Mouse (Mus musculus): ENCODE measurements around the gene Olfr385. TPM values are rescaled to one million over a fixed set of nuclear protein-coding genes. Genes with fewer than 3 reads are reported as not detected.

The Olfr385 gene
- polyA plus RNA-seq (2017; shearing (Covaris generic)): not detected

GRCm38 (mm10) chr11:73592908-73593307 is at the start of gene Olfr385:
TSS of gene Olfr385 (minus strand) at chr11:73593008.

GRCm38 (mm10) chr11:73598294-73598693 is 5.5 kb upstream of the Olfr385 start, which contains the start of gene Olfr384:
TSS of gene Olfr384 (plus strand) at chr11:73598594.

Other genes with a start within 250 kb of the Olfr385 start
- gene Olfr20, start 242.2 kb downstream of the Olfr385 start, polyA plus RNA-seq (2017; shearing (Covaris generic)): not detected
- gene Olfr376, start 221.8 kb downstream of the Olfr385 start, polyA plus RNA-seq (2017; shearing (Covaris generic)): not detected
- gene Olfr1, start 193.4 kb downstream of the Olfr385 start, polyA plus RNA-seq (2017; shearing (Covaris generic)): not detected
- not detected for gene Olfr378, start 164.5 kb downstream of the Olfr385 start, polyA plus RNA-seq (2017; shearing (Covaris generic))
- not detected for gene Olfr380, start 135.5 kb downstream of the Olfr385 start, polyA plus RNA-seq (2017; shearing (Covaris generic))
- gene Olfr381, start 101.4 kb downstream of the Olfr385 start, polyA plus RNA-seq (2017; shearing (Covaris generic)): not detected
- not detected for gene Olfr382, start 75.8 kb downstream of the Olfr385 start, polyA plus RNA-seq (2017; shearing (Covaris generic))
- not detected for gene Olfr384, start 5.6 kb upstream of the Olfr385 start, polyA plus RNA-seq (2017; shearing (Covaris generic))
- not detected for gene Zfp735, start 95.8 kb upstream of the Olfr385 start, polyA plus RNA-seq (2017; shearing (Covaris generic))
- gene Olfr389, start 187.7 kb upstream of the Olfr385 start, polyA plus RNA-seq (2017; shearing (Covaris generic)): not detected
- not detected for gene Olfr390, start 190.0 kb upstream of the Olfr385 start, polyA plus RNA-seq (2017; shearing (Covaris generic))
- gene Olfr391-ps, start 210.0 kb upstream of the Olfr385 start, polyA plus RNA-seq (2017; shearing (Covaris generic)): not detected
- not detected for gene Olfr392, start 224.0 kb upstream of the Olfr385 start, polyA plus RNA-seq (2017; shearing (Covaris generic))

All from effector memory CD4-positive, alpha-beta T cell, adult 5 months (primary cell).